Mouse (Mus musculus) erythroblast, embryonic 14.5 days (primary cell): ENCODE data around the gene 1700016K19Rik. TPM values are rescaled to one million over a fixed set of nuclear protein-coding genes. Genes with fewer than 3 reads are reported as not detected.

Source experiments
- H3K27me3 ChIP-seq: 2 replicates; pipeline ENCODE4 v1.6.1; 2012; ENCODE audit warnings: inconsistent platforms; ENCODE audit not compliant: control insufficient read depth
- H3K36me3 ChIP-seq: 2 replicates; pipeline ENCODE4 v1.6.1; 2012; ENCODE audit warnings: mild to moderate bottlenecking, inconsistent platforms; ENCODE audit not compliant: control insufficient read depth
- H3K4me1 ChIP-seq: 2 replicates; pipeline ENCODE4 v1.6.1; 2012; ENCODE audit warnings: inconsistent platforms; ENCODE audit not compliant: control insufficient read depth
- H3K4me3 ChIP-seq: replicated peaks from 2 replicates; pipeline ENCODE3; 2012; ENCODE audit warnings: moderate library complexity, mild to moderate bottlenecking, inconsistent platforms
- H3K9me3 ChIP-seq: 2 replicates; pipeline ENCODE4 v1.6.1; 2012; ENCODE audit warnings: low read length, inconsistent platforms, mixed read lengths; ENCODE audit not compliant: control insufficient read depth
- GATA1 ChIP-seq: IDR thresholded peaks from 2 replicates; pipeline ENCODE4 v1.6.1; 2012; ENCODE audit warnings: low read length, inconsistent platforms, mixed read lengths
- TAL1 ChIP-seq: IDR thresholded peaks from 3 replicates; pipeline ENCODE4 v1.6.1; 2012; ENCODE audit warnings: low read length, inconsistent platforms, mixed read lengths
- polyA plus RNA-seq: library from polyadenylated mRNA; stranded (reverse); fragments of >175 nt; gene quantifications from 2 replicates; pipeline ENCODE4 v1.2.3, GENCODE M21; 2012

Gene 1700016K19Rik
- polyA plus RNA-seq, 1 experiment, result not detected

- no peak for TF ChIP-seq GATA1
- no peak for TF ChIP-seq TAL1
- Histone ChIP-seq H3K36me3 (peaks cover 2% of the 10 kb centered on the region; the same call in 1 of the 2 replicates), H3K27me3 (no peaks in the 10 kb centered on the region), H3K9me3 (no peaks in the 10 kb centered on the region), H3K4me3 (no peak overlapping the region), H3K4me1 (no peaks in the 10 kb centered on the region)
Measured at GRCm38 (mm10) chr11:76052496-76052895, 52.8 kb downstream of the 1700016K19Rik start.

Other genes with a start within 250 kb of the 1700016K19Rik start
- gene Doc2b, start 203.9 kb upstream of the 1700016K19Rik start, polyA plus RNA-seq, result not detected in 2 replicates
- not detected in 2 replicates for gene Rph3al, start 61.5 kb upstream of the 1700016K19Rik start, polyA plus RNA-seq
- 0.02 and 0.06 TPM in 2 replicates for gene Rflnb, start 27.9 kb downstream of the 1700016K19Rik start, polyA plus RNA-seq
- gene Vps53, start 179.7 kb downstream of the 1700016K19Rik start, polyA plus RNA-seq, result 1.0 and 1.8 TPM in 2 replicates
- gene Fam57a, start 179.8 kb downstream of the 1700016K19Rik start, polyA plus RNA-seq, result not detected in 2 replicates
- not detected in 2 replicates for gene Dbil5, start 217.7 kb downstream of the 1700016K19Rik start, polyA plus RNA-seq
- gene Gemin4, start 217.8 kb downstream of the 1700016K19Rik start, polyA plus RNA-seq, result 0.04 and 0.07 TPM in 2 replicates
- 0.77 and 0.79 TPM in 2 replicates for gene Mrm3, start 243.8 kb downstream of the 1700016K19Rik start, polyA plus RNA-seq
- gene Glod4, start 243.8 kb downstream of the 1700016K19Rik start, polyA plus RNA-seq, result 0.15 and 0.16 TPM in 2 replicates